Mouse (Mus musculus): ENCODE data around the gene Gm42791. TPM values are rescaled to one million over a fixed set of nuclear protein-coding genes. Genes with fewer than 3 reads are reported as not detected.

The Gm42791 gene
- not detected in 2 replicates for polyA plus RNA-seq (2012)

DNA sequence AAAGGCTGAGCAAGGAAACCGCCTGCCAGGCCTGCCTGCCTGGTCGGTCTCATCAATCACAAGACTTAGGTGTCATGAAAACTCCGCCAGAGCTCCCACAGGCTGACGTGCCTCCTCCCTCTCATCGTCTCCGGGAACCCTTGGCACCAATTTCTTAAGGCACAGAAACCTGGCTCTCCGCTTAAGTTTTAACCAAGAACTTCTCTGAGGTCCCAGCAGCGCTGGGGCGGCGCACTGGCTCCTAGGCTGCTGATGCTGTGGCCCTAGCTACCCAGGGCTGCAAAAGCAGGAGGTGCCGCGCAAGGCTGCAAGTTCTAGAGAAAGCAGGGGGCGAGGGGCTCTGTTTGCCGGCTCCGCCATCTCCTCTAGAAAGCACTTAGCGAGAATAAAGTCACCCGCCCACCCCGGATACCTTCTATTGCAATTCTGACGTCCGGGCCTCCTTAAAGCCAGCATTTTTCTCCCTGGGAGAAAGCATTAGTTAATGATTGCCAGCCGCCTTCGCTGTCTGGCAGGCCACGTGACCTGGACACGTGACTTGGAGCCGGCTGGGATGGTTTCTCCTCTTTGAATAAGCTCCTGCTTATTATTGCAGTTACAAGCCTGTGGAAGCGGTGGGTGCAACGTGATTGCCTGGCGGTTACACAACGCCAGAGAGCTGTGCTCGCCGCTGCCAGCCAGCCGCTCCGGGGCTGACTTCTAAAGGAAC is at the start of gene Gm42791:
TSS of gene Gm42791 (minus strand) at position 442 of the 709 bp plus-strand sequence.
- TF ChIP-seq GATA1 (IDR thresholded peaks at IDR 0.05; ENCODE audit: low read length): no peak

DNA sequence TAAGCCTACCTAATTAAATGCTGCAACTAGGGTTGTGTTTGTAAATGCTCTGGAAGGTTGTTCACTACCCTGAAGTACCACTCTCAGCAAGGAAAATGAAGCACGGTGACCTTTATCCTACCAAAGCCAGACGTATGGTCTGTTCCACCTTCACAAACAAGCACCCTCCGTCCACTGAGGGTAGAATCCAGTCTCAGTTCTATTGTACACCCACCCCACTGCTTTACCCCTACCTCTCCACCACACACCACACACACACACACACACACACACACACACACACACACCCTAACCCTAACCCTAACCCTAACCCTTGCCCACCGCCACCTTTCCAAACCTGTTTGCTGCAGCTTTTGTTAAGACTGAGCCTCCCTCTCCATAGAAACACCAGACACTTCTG is 49.1 kb upstream of the Gm42791 start:
- TF ChIP-seq GATA1 (IDR thresholded peaks at IDR 0.05; ENCODE audit: low read length): no peak

DNA sequence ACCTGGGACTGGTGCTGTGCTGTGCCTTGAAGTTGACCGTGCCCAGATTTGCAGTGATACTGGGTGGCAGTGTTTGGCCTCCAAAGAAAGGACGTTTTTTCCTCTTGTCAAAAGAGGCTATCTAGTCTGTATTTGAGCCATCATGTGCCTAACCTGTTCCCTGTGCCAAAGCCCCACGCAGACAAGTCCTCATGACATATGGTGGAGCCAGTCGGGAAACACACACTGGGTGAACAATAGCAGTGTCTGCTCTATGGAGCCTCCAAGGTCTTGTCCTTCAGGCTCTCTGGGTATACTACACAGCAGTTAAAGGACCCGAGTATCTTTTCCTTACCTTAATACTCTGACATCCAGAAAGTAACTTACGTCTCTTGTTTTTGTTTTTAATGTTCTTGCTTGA is 48.3 kb upstream of the Gm42791 start:
- no peak for TF ChIP-seq GATA1 (IDR thresholded peaks at IDR 0.05; ENCODE audit: low read length)

DNA sequence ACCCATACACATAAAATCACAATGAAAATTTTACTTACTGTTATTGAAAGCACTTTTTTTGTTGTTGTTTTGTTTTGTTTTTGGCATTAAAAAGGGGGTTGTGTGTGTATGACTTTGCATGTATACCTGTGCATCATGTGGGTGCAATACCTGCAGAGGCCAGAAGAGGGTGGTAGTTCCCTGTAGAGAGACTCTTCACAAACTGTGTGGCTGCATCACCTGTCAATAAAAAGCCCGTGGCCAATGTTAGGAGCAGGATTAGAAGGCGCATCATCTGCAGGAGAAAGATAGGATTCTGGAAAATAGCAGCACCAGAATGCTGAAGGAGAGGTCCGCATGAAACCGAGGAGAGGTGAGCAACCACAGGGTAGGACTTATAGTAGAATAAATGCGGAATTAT is 44.9 kb upstream of the Gm42791 start:
- TF ChIP-seq GATA1 (IDR thresholded peaks at IDR 0.05; ENCODE audit: low read length): no peak

DNA sequence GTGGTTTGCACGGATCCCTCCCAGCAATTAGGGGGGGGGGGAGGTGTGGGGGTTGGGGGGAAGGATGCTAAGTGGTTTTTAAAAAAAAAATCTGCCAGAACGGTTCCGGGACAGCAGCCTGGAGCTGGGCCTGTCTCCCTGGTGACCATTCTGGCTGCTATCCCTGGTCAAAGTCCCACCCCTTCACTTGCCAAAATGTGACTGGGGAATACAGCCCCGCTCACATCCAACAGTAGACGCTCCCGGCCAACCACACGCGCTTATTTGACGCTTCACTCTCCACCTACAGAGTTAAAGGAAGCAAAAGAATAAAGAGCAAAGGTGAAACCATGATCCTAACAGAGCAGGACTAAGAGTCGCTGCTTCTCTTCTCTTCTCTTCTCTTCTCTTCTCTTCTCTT is 42.8 kb upstream of the Gm42791 start:
- TF ChIP-seq GATA1 (IDR thresholded peaks at IDR 0.05; ENCODE audit: low read length): no peak

DNA sequence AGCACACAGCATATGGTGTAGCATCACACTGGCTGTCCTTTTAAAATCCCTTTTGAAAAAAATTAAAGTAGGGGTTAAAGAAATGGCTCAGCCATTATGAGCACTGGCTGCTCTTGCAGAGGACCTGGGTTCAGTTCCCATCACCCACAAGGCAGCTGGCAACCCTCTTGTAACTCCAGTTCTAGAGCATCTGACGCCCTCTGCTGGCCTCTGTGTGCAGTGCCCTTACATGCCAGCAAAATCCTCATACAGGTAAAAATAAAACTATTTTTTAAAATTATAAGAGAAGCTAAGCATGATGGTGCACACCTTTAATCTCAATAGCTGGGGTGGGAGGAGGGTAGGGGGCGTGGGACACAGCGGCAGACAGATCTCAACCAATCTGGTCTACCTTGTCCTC is 42.0 kb upstream of the Gm42791 start:
- no peak for TF ChIP-seq GATA1 (IDR thresholded peaks at IDR 0.05; ENCODE audit: low read length)

DNA sequence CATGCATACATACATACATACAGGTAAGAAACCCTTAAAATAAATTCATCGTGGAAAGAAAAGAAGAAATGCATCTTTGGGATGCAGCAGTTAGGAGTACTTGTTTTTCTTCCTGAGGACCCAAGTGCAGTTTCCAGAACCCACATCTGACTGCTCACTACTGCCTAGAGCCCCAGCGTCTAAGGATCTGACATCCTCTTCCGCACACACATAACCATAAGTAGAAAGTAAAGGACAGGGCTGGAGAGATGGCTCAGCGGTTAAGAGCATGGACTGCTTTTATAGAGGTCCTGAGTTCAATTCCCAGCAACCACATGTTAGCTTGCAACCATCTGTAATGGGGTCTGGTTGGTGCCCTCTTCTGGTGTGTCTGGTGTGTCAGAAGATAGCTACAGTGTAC is 37.5 kb upstream of the Gm42791 start:
- TF ChIP-seq GATA1 (IDR thresholded peaks at IDR 0.05; ENCODE audit: low read length): no peak

DNA sequence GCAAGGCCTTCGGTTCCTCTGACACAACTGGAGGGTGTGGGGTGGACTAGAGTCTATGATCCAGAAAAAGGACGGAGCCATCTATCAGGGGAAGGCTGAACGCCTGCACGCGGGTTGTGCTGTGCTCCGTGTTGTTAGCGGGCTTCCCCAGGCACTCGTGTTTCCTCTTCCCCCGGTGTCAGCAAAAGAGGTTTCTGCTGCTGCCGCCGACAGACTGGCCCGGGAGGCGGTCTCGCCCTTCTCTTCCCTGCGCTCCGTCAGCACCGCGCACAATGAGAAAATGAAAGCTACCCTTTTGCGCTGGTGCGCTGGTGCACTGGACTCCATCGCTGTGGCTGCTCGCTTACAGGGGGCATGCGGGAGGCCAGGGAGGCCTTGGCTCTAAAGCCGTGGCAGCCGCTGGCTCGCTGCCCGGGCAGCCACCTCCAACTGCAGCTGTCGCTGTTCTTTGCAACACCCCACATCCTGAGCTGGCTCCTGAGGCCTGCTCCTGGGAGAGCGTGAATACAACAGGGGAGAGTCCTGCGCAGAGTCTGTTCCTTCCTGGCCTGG is 36.3 kb upstream of the Gm42791 start:
- no peak for TF ChIP-seq GATA1 (IDR thresholded peaks at IDR 0.05; ENCODE audit: low read length)

DNA sequence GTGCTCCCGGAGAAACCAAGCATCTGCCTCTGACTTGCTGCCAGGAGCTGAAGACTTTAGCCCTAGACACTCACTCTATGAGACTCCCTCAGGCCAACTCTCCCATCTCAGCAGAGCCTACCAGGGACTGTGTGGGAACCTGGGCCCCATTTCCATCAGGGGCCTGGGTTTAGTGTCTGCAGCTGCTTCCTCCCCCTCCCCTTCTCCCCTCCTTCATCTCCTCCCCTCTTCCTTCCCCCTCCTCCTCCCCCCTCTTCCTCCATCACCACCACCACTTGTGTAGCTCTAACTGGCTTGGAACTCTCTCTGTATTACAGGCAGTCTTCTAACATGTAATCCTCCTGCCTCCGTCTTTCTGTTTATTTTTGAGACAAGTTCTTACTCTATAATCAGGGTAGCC is 35.2 kb upstream of the Gm42791 start:
- no peak for TF ChIP-seq GATA1 (IDR thresholded peaks at IDR 0.05; ENCODE audit: low read length)

DNA sequence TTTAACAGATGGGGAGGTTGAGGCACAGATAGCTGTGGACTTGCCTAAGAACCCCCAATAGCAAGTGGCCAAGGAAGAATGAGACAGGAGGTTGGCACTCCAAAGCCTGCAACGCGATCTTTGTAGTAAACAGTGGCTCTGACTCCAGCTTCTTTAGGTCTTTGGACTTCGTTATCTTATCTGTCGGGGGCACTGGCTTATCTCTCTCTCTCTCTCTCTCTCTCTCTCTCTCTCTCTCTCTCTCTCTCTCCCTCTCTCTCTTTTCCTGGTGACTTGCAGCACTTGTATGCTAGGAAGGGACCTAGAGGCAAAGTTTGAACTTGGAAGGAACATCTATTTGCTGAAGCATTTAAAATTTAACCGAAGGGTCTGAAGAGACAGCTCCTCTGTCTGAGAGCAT is 33.4 kb upstream of the Gm42791 start:
- TF ChIP-seq GATA1 (IDR thresholded peaks at IDR 0.05; ENCODE audit: low read length): no peak

DNA sequence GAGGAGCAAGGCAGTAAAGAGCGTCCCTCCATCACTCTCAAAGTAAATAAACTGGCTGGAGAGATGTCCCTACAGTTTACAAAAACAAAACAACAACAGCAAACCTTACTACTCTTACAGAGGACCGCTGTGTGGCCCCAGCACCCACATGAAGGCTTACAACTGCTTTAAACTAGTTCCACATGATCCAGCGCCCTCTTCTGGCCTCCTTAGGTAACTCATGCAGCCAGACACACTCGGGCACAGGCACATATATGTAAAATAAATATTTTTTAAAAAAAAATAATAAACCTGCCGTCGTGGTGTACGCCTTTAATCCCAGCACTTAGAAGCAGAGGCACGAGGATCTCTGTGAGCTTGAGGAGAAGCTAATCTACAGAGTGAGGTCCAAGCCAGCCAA is 32.4 kb upstream of the Gm42791 start:
- TF ChIP-seq GATA1 (IDR thresholded peaks at IDR 0.05; ENCODE audit: low read length): no peak

DNA sequence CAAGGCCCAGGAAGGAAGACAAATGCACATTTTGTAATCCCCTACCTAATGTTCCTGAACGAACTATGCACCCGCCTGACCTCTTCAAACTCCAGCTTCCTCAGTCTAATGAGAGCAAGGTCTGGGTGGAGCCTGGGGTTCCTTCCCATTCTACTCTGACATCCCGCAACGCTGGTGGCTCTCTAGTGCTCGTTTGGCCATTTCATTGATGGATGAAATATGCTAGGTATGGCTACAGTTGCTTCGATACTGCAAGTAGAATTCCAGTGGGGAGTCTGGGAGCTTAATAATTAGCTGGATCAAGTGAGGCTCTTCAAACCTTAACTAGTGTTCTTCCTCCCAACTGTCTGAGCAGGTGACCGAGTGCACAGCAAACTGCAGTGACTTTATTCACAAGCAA is 26.2 kb upstream of the Gm42791 start:
- TF ChIP-seq GATA1 (IDR thresholded peaks at IDR 0.05; ENCODE audit: low read length): no peak

DNA sequence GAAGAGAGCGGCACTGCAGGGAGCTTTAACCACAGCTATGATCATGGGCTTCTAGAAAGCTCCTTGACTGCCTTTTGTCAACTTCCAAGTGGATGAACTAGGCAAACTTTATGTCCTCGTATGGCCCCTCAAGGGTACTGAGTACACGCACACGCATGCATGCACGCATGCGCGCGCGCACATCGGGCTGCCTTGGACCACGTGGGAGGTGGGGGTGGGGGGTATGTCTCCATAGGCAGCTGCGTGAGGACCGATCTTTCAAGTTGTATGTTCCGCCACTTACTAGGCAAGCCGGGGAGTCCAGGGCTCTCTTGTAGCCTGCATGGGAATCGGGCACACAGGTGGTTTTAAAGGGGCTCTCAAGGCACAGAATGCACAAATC is 25.7 kb upstream of the Gm42791 start:
- TF ChIP-seq GATA1 (IDR thresholded peaks at IDR 0.05; ENCODE audit: low read length): no peak

DNA sequence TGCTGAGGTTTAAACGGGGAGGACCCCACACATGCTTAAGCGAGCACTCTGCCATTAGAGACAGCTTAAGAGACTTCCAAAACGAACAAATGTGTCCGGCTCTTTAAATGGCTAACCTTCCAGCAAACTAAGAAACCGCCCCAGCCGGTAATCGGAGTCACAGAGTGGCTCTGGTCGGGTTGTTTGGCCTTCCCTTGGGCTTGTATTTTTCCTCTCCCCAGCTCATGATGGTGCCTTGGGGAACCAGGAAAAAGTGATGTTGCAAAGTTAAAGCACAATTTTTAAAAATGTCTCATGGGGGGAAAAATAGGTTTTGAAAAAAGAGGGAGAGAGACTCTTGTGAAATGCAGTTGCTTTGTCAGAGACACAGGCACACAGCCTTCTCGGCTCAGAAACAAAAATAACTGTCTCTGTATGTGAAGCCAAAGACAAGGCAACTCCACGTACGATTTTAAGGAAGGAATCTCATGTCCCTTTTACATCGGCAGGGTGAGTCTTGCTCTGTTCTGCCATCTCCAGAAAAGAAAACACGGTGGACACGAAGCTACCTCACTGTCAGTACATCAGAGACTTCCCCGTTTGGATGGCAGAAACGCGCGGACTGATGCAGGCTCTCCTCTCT is 25.2 kb upstream of the Gm42791 start:
- TF ChIP-seq GATA1 (IDR thresholded peaks at IDR 0.05; ENCODE audit: low read length): no peak

DNA sequence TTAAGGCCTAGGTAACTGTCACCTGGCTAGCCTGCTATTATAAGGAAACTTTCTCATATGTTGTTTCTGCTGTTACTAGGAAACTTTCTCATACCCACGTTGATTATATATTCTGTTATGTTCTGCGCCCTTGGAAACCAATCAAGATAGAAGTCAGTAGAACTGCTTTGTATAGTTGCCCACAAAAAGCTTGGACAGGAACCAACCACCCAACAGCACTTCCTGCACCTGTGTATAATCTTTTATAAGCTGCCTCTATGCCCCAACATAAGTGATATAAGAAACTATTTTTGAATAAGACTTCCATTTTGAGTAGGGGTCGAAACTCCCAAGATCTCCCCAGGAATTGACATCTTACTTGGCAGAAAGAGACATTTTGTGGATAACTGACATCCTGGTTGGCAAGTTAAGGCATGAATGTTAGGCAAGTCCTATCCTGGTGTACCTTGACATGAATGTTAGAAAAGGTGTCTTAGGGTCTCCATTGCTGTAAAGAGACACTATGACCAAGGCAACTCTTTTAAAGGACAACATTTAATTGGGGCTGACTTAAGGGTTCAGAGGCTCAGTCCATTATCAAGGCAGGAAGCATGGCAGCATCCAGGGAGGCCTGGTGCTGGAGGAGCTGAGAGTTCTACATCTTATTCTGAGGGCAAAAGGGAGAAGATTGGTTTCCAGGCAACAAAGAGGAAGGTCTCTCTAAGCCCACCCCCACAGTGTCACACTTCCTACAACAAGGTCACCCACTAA is 22.9 kb upstream of the Gm42791 start:
- no peak for TF ChIP-seq GATA1 (IDR thresholded peaks at IDR 0.05; ENCODE audit: low read length)

DNA sequence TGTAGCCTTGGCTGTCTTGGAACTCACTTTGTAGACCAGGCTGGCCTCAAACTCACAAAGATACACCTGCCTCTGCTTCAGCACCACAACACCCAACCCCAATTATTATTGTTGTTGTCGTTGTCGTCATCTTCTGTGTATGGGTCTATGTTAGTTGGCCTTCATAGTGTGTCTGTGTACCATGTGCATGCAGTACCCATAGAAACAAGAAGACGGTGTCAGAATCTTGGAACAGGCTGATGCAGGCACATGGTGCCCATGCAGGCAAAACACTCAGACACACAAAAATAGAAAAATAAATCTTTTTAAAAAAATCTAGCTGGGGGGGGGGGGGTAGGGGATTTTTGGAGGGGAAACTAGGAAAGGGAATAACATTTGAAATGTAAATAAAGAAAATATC is 22.2 kb upstream of the Gm42791 start:
- TF ChIP-seq GATA1 (IDR thresholded peaks at IDR 0.05; ENCODE audit: low read length): no peak
